Mouse (Mus musculus) liver, embryonic 11.5 days (tissue): ENCODE results near the gene Mtor. TPM values are rescaled to one million over a fixed set of nuclear protein-coding genes. Genes with fewer than 3 reads are reported as not detected.

Experiments
- ATAC-seq: fragments of 200-750 bp; cut with Nextera tagmentation; replicated peaks from 2 replicates; pipeline ENCODE4 v1.8.0; 2017; ENCODE audit warnings: moderate number of reproducible peaks, mild to moderate bottlenecking, moderate TSS enrichment, moderate library complexity; ENCODE audit not compliant: low FRiP score
- DNase-seq: peaks from one replicate; pipeline ENCODE4 v3.0.0-alpha.2; 2017; ENCODE audit warnings: low spot score
- H3K27ac ChIP-seq: fragments of 300-500 bp; sonication (generic); 2 replicates; pipeline ENCODE4 v1.5.1; 2014; ENCODE audit warnings: mild to moderate bottlenecking, low read depth, low read length, control low read depth
- H3K27me3 ChIP-seq: fragments of 300-500 bp; sonication (generic); replicated peaks from 2 replicates; pipeline ENCODE4 v1.6.1; 2014; ENCODE audit warnings: low read length, mixed read lengths; ENCODE audit not compliant: control insufficient read depth, insufficient read depth
- H3K36me3 ChIP-seq: fragments of 300-500 bp; sonication (generic); 2 replicates; pipeline ENCODE4 v1.6.1; 2014; ENCODE audit warnings: mild to moderate bottlenecking, low read length, moderate library complexity, mixed read lengths; ENCODE audit not compliant: control insufficient read depth, insufficient read depth
- H3K4me1 ChIP-seq: fragments of 300-500 bp; sonication (generic); replicated peaks from 2 replicates; pipeline ENCODE4 v1.6.1; 2014; ENCODE audit warnings: low read length, mixed read lengths; ENCODE audit not compliant: control insufficient read depth, insufficient read depth
- H3K4me2 ChIP-seq: fragments of 300-500 bp; sonication (generic); 2 replicates; pipeline ENCODE4 v1.6.1; 2014; ENCODE audit warnings: mild to moderate bottlenecking, control low read depth, moderate library complexity
- H3K4me3 ChIP-seq: fragments of 300-500 bp; sonication (generic); 2 replicates; pipeline ENCODE4 v1.5.1; 2014; ENCODE audit warnings: low read depth, low read length, control low read depth
- H3K9ac ChIP-seq: fragments of 300-500 bp; sonication (generic); 2 replicates; pipeline ENCODE4 v1.6.1; 2014; ENCODE audit warnings: low read depth, low read length, control low read depth
- H3K9me3 ChIP-seq: fragments of 300-500 bp; sonication (generic); 2 replicates; pipeline ENCODE4 v1.6.1; 2016; ENCODE audit warnings: low read length, inconsistent platforms, mixed read lengths; ENCODE audit not compliant: control insufficient read depth
- WGBS: fragments of 180-500 bp; shearing (Covaris S2); extraction: QIAGEN DNeasy Blood & Tissue Kit; methylation state at CpG from one replicate; pipeline ENCODE4 v1.1.7; 2014; 5-methylcytosine and 5-hydroxymethylcytosine counted together
- polyA plus RNA-seq: library from polyadenylated mRNA; unstranded; fragments of >200 nt; fragmentation: Nextera tagmentation; extraction: Ambion mirVana; gene quantifications from 2 replicates; pipeline ENCODE4 v1.2.1, GENCODE M21; 2014

The Mtor gene
- polyA plus RNA-seq, 1 experiment from 2014 or later, result 22.9 TPM

GRCm38 (mm10) chr4:148583257-148583656 lies 134.8 kb downstream of the Mtor start:
- Histone ChIP-seq H3K27me3 (no peaks in the 10 kb centered on the region), H3K36me3 (peaks cover 31% of the 10 kb centered on the region), H3K4me2 (no peak overlapping the region), H3K4me3 (no peak overlapping the region), H3K27ac (no peak overlapping the region), H3K9ac (no peak overlapping the region), H3K4me1 (peaks cover 18% of the 10 kb centered on the region; the same call in 1 of the 2 replicates), H3K9me3 (no peaks in the 10 kb centered on the region)
- 31% methylated on average over 4 of the region's 4 CpGs for WGBS
- ATAC-seq (peak; percentile 69), DNase-seq (no peak)

GRCm38 (mm10) chr4:148586648-148587047 lies 138.2 kb downstream of the Mtor start:
- Histone ChIP-seq H3K4me1 (peaks cover 22% of the 10 kb centered on the region; the same call in 1 of the 2 replicates), H3K9me3 (no peaks in the 10 kb centered on the region), H3K27ac (no peak overlapping the region), H3K4me3 (no peak overlapping the region), H3K36me3 (peaks cover 6% of the 10 kb centered on the region), H3K27me3 (no peaks in the 10 kb centered on the region), H3K9ac (no peak overlapping the region), H3K4me2 (no peak overlapping the region)
- 38% methylated on average over 9 of the region's 9 CpGs for WGBS
- DNase-seq, result no peak
- ATAC-seq, result no peak

- Histone ChIP-seq H3K9ac (no peak overlapping the region), H3K4me2 (no peak overlapping the region), H3K4me3 (no peak overlapping the region), H3K27ac (no peak overlapping the region), H3K27me3 (no peaks in the 10 kb centered on the region), H3K36me3 (peaks cover 7% of the 10 kb centered on the region), H3K4me1 (peaks cover 22% of the 10 kb centered on the region), H3K9me3 (no peaks in the 10 kb centered on the region)
- WGBS, result 71% methylated on average over 9 of the region's 9 CpGs
- no peak for DNase-seq
- no peak for ATAC-seq
Measured at GRCm38 (mm10) chr4:148588793-148589192, 140.4 kb downstream of the Mtor start.

GRCm38 (mm10) chr4:148589565-148589964 lies 141.2 kb downstream of the Mtor start:
- DNase-seq (no peak), ATAC-seq (no peak)
- Histone ChIP-seq H3K36me3 (peaks cover 15% of the 10 kb centered on the region), H3K27me3 (no peaks in the 10 kb centered on the region), H3K27ac (no peak overlapping the region), H3K4me1 (peaks cover 22% of the 10 kb centered on the region), H3K4me2 (no peak overlapping the region), H3K9me3 (no peaks in the 10 kb centered on the region), H3K9ac (no peak overlapping the region), H3K4me3 (no peak overlapping the region)
- WGBS, result 69% methylated on average over 6 of the region's 8 CpGs

GRCm38 (mm10) chr4:148590421-148591170 lies 142.2 kb downstream of the Mtor start:
- Histone ChIP-seq H3K27ac (peak overlapping the region; percentile 71), H3K27me3 (no peaks in the 10 kb centered on the region), H3K4me3 (peak overlapping the region; percentile 96), H3K9ac (peak overlapping the region; percentile 66), H3K4me2 (peak overlapping the region; percentile 90), H3K36me3 (peaks cover 25% of the 10 kb centered on the region), H3K9me3 (no peaks in the 10 kb centered on the region), H3K4me1 (peaks cover 22% of the 10 kb centered on the region)
- ATAC-seq (no peak), DNase-seq (peak; percentile 70)
- WGBS, result 4% methylated on average over 18 of the region's 18 CpGs

- H3K4me1 ChIP-seq, result peaks cover 22% of the 10 kb centered on the region
- no peaks in the 10 kb centered on the region for H3K27me3 ChIP-seq
- H3K4me2 ChIP-seq, result peak within 1 kb of the TSS; percentile 90
- H3K4me3 ChIP-seq, result peak within 1 kb of the TSS; percentile 96
- peak within 1 kb of the TSS; percentile 94 for H3K9ac ChIP-seq
- peak within 1 kb of the TSS; percentile 79 for H3K27ac ChIP-seq
- WGBS, result under 1% methylated on average over 47 of the region's 50 CpGs
- H3K9me3 ChIP-seq, result no peaks in the 10 kb centered on the region
- H3K36me3 ChIP-seq, result peaks cover 31% of the 10 kb centered on the region
- ATAC-seq, result peak; percentile 98
- DNase-seq, result peak; percentile 94
Measured at GRCm38 (mm10) chr4:148591171-148591630, 142.8 kb downstream of the Mtor start, which contains the start of gene Srm. Gene Srm, plus strand, starts transcription at chr4:148591503.

- WGBS, result under 1% methylated on average over 53 of the region's 53 CpGs
- ATAC-seq (peak; percentile 38), DNase-seq (no peak)
- no peaks in the 10 kb centered on the region for H3K9me3 ChIP-seq
- H3K4me2 ChIP-seq, result peak overlapping the region; percentile 90
- H3K27me3 ChIP-seq, result no peaks in the 10 kb centered on the region
- H3K4me1 ChIP-seq, result peaks cover 22% of the 10 kb centered on the region
- peak overlapping the region; percentile 94 for H3K9ac ChIP-seq
- H3K4me3 ChIP-seq, result peak overlapping the region; percentile 96
- H3K36me3 ChIP-seq, result peaks cover 37% of the 10 kb centered on the region
- peak overlapping the region; percentile 79 for H3K27ac ChIP-seq
Measured at GRCm38 (mm10) chr4:148591637-148592380, 143.4 kb downstream of the Mtor start.

GRCm38 (mm10) chr4:148593996-148594395 lies 145.6 kb downstream of the Mtor start:
- Histone ChIP-seq H3K27ac (no peak overlapping the region), H3K4me2 (0 out of 2 replicates have a peak overlapping the region, but pooled peaks have one; percentile 12), H3K36me3 (peaks cover 52% of the 10 kb centered on the region), H3K27me3 (no peaks in the 10 kb centered on the region), H3K9me3 (peaks cover 2% of the 10 kb centered on the region; the same call in 1 of the 2 replicates), H3K9ac (no peak overlapping the region), H3K4me3 (no peak overlapping the region), H3K4me1 (peaks cover 17% of the 10 kb centered on the region)
- ATAC-seq (no peak), DNase-seq (no peak)
- WGBS, result 98% methylated on average over 11 of the region's 11 CpGs
